Mouse (Mus musculus) adrenal gland, adult (tissue): ENCODE data around the gene Vmn1r115.
"Not testable (repeated sequence)": the region's sequence is repeated elsewhere in the genome, so short reads cannot be mapped to it uniquely, and the experiment has no call there.

Source experiments
- DNase-seq, 2 experiments: peaks; one replicate each; pipeline ENCODE4 v3.0.0; 2022 to 2023; ENCODE audit warnings: low spot score in 1 of 2; ENCODE audit not compliant: inconsistent age in 2 of 2

The Vmn1r115 gene

GRCm38 (mm10) chr7:20844885-20845284, at the start of gene Vmn1r115:
TSS of gene Vmn1r115 (minus strand) at chr7:20844985.
- not testable (repeated sequence) for DNase-seq

DNA sequence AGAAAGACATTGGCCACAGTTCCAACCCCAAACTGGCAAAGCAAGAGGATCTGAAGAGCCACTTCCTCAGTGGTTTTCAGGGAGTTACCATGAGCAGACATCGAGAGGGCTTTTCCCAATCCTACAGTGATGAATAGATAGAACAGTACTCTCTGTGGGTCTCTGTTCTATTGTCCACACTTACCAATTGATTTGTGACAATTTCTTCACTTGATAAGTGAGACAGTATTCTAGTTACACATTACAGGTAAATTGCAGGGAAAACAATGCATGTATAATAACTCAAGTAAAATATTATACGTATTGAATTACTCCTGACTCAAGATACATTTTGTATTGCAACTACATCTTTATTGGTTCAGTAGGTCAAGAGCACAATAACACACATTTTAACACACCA, 39.2 kb upstream of the Vmn1r115 start, which contains the start of gene Vmn1r117:
Gene Vmn1r117, minus strand, starts transcription at position 101 of the 400 bp plus-strand sequence.
- not testable (repeated sequence) for DNase-seq

DNA sequence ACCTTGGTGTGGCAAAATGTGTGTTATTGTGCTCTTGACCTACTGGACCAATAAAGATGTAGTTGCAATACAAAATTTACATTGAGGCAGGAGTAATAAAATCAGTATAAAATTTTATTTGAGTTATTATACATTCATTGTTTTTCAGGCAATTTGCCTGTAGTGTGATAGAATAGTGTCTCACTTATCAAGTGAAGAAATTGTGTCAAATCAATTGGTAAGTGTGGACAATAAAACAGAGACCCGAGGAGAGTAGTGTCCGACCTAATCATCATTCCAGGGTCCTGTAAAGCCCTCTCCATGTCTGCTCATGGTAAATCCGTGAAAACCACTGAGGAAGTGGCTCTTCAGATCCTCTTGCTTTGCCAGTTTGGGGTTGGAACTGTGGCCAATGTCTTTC, 27.2 kb upstream of the Vmn1r115 start, which contains the start of gene Vmn1r116:
Gene Vmn1r116, plus strand, starts transcription at position 301 of the 400 bp plus-strand sequence.
- not testable (repeated sequence) for DNase-seq

DNA sequence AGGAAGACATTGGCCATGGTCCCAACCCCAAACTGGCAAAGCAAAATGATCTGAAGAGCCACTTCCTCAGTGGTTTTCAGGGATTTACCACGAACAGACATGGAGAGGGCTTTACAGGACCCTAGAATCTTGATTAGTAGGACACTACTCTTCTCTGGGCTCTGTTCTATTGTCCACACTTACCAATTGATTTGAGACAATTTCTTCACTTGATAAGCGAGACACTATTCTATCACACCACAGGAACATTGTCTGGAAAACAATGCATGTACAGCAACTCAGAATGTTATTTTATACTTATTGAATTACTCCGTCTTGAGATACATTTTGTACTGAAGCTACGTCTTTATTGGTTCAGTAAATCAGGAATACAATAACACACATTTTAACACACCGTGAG, 32.7 kb downstream of the Vmn1r115 start, which contains the start of gene Vmn1r114:
Gene Vmn1r114, minus strand, starts transcription at position 101 of the 400 bp plus-strand sequence.
- DNase-seq, result not testable (repeated sequence)
